Mouse (Mus musculus) forebrain, embryonic 16.5 days (tissue): ENCODE measurements around the gene Clasp2. TPM values are rescaled to one million over a fixed set of nuclear protein-coding genes. Genes with fewer than 3 reads are reported as not detected.
"Not testable (repeated sequence)": the region's sequence is repeated elsewhere in the genome, so short reads cannot be mapped to it uniquely, and the experiment has no call there.

Source experiments
- ATAC-seq: fragments of 200-750 bp; cut with Nextera tagmentation; 2 replicates; pipeline ENCODE4 v1.8.0; 2017; ENCODE audit warnings: mild to moderate bottlenecking, moderate library complexity
- H3K27ac ChIP-seq: fragments of 300-500 bp; sonication (generic); 2 replicates; pipeline ENCODE4 v1.5.1; 2014; ENCODE audit warnings: low read length, control low read depth
- H3K27me3 ChIP-seq: fragments of 300-500 bp; sonication (generic); replicated peaks from 2 replicates; pipeline ENCODE4 v1.6.1; 2014; ENCODE audit warnings: low read length; ENCODE audit not compliant: control insufficient read depth, insufficient read depth
- H3K36me3 ChIP-seq: fragments of 300-500 bp; sonication (generic); 2 replicates; pipeline ENCODE4 v1.6.1; 2014; ENCODE audit not compliant: control insufficient read depth, insufficient read depth
- H3K4me1 ChIP-seq: fragments of 300-500 bp; sonication (generic); replicated peaks from 2 replicates; pipeline ENCODE4 v1.6.1; 2014; ENCODE audit warnings: low read length; ENCODE audit not compliant: control insufficient read depth, insufficient read depth
- H3K4me2 ChIP-seq: fragments of 300-500 bp; sonication (generic); 2 replicates; pipeline ENCODE4 v1.6.1; 2014; ENCODE audit warnings: mild to moderate bottlenecking, low read length, control low read depth
- H3K4me3 ChIP-seq: fragments of 300-500 bp; sonication (generic); replicated peaks from 2 replicates; pipeline ENCODE4 v1.5.1; 2014; ENCODE audit warnings: mild to moderate bottlenecking, low read length, control low read depth
- H3K9ac ChIP-seq: fragments of 300-500 bp; sonication (generic); replicated peaks from 2 replicates; pipeline ENCODE4 v1.6.1; 2014; ENCODE audit warnings: low read depth, low read length, control low read depth
- H3K9me3 ChIP-seq: fragments of 300-500 bp; sonication (generic); 2 replicates; pipeline ENCODE4 v1.6.1; 2016; ENCODE audit warnings: low read length; ENCODE audit not compliant: control insufficient read depth
- WGBS: fragments of 180-500 bp; shearing (Covaris S2); extraction: QIAGEN DNeasy Blood & Tissue Kit; methylation state at CpG from one replicate; pipeline ENCODE4 v1.1.7; 2014; 5-methylcytosine and 5-hydroxymethylcytosine counted together
- polyA plus RNA-seq: library from polyadenylated mRNA; unstranded; fragments of >200 nt; fragmentation: Nextera tagmentation; extraction: Ambion mirVana; gene quantifications from 2 replicates; pipeline ENCODE4 v1.2.1, GENCODE M21; 2015

The Clasp2 gene
- polyA plus RNA-seq, 1 experiment from 2014 or later = 143 TPM

DNA sequence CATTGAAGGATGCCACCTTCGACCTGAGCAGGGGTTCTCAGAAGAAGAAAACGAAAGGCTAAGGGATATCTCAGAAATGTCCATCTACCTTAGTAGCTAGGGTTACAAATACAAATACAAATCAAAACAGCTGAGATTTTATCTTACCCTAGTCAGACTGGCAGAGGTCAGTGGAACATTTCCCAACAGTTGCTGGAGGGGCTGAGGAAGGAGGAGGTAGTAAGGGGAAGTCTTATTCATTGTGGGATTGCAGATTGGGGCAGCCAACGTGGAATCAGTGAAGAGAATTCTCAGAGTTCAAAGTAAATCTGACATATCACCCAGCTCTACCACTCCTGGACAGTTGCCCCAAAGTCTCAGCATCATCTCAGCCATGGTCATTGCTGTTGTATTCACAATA, 39.6 kb downstream of the Clasp2 start:
- Histone ChIP-seq H3K27ac (no peak overlapping the region), H3K4me3 (no peak overlapping the region), H3K36me3 (no peaks in the 10 kb centered on the region), H3K4me2 (no peak overlapping the region), H3K9me3 (no peaks in the 10 kb centered on the region), H3K9ac (no peak overlapping the region), H3K27me3 (no peaks in the 10 kb centered on the region), H3K4me1 (no peaks in the 10 kb centered on the region)
- WGBS = 87% methylated on average over 3 of the region's 3 CpGs
- ATAC-seq = no peak

DNA sequence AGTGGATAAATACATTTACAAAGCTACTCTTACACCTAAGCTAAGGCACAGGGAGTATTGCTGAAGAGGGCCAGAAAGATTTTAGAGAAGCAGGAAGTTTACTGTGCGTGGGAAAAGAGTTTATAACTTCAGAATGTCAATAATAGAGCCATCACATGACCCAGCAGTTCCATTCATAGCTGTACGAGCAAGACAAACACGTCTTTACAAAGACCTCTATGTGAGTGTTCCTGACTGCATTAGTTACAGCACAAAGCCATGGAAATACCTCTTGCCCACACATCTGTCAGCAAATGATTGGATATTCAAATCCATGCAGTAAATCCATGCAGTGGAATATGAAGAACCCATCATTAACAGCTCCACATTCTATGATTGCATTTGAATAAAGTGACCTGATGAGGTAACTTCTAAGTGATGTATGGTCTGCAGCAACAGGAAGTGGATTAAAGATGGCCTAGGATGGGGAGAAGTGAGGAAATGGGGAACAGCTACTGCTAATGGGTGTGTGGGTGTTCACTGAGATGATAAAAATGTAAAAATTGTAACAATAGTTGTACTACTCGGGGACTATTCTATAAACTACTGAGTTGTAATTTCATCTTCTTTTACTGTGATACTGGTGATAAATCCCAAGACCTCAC, 41.2 kb downstream of the Clasp2 start:
- Histone ChIP-seq H3K4me3 (no peak overlapping the region), H3K27ac (no peak overlapping the region), H3K9me3 (no peaks in the 10 kb centered on the region), H3K27me3 (no peaks in the 10 kb centered on the region), H3K9ac (no peak overlapping the region), H3K36me3 (no peaks in the 10 kb centered on the region), H3K4me1 (no peaks in the 10 kb centered on the region), H3K4me2 (no peak overlapping the region)
- WGBS = 27% methylated on average over 4 of the region's 4 CpGs
- ATAC-seq = no peak

DNA sequence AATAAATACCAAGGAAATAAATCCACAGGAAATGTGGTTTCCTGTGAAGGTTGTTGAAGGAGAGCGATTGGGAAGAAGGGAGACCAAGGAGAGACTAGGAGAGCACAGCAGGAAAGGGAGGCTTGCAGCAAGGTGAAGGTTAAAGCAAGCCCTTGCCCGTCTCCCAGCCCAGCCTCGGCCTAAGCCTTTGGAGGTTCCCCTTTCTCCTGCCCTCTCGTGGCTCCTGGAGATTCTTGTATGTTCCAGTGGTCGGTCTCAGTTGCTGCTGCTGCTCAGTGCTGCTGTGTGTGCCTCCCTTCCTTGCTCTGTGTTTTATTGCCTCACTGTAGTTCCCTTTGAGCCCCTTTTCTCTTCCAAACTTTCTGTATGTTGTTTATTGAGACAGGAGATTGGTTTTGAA, 42.4 kb downstream of the Clasp2 start:
- H3K4me3 ChIP-seq = no peak overlapping the region
- ATAC-seq = no peak
- no peak overlapping the region for H3K9ac ChIP-seq
- H3K27ac ChIP-seq = no peak overlapping the region
- H3K4me1 ChIP-seq = no peaks in the 10 kb centered on the region
- 79% methylated on average over 5 of the region's 5 CpGs for WGBS
- no peaks in the 10 kb centered on the region for H3K9me3 ChIP-seq
- no peaks in the 10 kb centered on the region for H3K27me3 ChIP-seq
- no peak overlapping the region for H3K4me2 ChIP-seq
- H3K36me3 ChIP-seq = no peaks in the 10 kb centered on the region

DNA sequence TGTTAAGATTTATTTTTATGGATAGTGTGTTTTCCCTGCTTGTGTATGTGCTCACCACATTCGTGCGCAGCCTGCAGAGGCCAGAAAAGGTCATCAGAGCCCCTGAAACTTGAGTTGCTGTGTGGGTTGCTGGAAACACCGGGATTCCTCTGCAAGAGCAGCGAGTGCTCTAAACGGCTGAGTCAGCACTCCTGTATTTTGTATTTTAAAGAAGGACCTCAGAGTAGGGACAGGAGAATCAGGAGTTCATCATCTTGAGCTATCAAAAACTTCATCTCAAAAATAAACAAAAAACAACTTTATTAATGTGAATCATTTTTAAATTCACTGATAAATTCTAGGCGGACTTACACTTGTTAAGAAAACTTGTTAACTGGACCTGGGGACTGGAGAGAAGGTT, 48.0 kb downstream of the Clasp2 start:
- not testable (repeated sequence) for H3K27ac ChIP-seq, H3K4me3 ChIP-seq, H3K9ac ChIP-seq, H3K27me3 ChIP-seq, H3K36me3 ChIP-seq, H3K9me3 ChIP-seq, H3K4me2 ChIP-seq, ATAC-seq
- peaks cover 10% of the 10 kb centered on the region for H3K4me1 ChIP-seq
- WGBS = 58% methylated on average over 4 of the region's 6 CpGs

DNA sequence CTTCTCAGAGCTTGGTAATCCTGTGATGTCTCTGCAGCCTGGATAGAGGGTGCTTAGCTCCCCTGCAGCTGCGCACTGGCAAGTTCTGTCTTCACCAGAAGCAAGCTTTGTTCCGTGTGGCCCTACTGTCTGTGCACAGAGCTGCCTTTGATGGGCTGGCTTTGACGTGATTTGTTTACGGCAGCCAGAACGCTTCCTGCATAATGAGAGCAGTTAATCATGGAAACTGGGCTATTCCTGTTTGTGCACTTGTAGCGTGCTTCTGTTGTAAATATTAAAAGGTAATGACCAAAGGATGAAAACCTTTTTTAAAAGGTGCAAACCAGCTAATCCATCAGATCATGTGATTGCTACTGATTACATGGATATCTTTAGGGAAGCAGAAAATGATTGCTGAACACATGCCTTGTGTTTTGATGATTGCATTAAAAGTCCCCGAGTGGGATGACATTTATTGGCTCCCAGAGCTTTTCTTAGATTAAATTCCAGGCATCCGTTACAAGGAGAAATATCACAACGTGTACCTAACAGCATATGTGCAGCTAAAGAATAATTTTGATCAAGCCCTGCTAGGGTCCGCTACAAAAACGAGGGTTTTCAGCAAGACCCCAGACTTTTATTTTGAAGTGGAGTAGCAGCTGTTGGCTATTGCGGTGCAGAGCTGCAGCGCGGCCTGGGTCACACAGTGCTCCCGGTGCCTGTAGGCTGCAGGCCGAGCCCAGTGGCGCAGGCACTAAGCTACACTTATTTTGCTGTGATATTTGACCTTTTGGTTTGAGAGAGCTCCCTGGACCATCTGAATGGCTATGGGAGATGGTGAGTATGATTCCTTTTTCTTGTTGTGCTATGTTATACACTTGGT, 51.6 kb downstream of the Clasp2 start:
- H3K9ac ChIP-seq = peak overlapping the region; percentile 80
- no peaks in the 10 kb centered on the region for H3K36me3 ChIP-seq
- H3K4me1 ChIP-seq = peaks cover 18% of the 10 kb centered on the region
- H3K4me3 ChIP-seq = peak overlapping the region; percentile 58
- under 1% methylated on average over 17 of the region's 17 CpGs for WGBS
- H3K27ac ChIP-seq = peak overlapping the region; percentile 96
- no peaks in the 10 kb centered on the region for H3K9me3 ChIP-seq
- peak overlapping the region; percentile 85 for H3K4me2 ChIP-seq
- peak; percentile 98 for ATAC-seq
- no peaks in the 10 kb centered on the region for H3K27me3 ChIP-seq

DNA sequence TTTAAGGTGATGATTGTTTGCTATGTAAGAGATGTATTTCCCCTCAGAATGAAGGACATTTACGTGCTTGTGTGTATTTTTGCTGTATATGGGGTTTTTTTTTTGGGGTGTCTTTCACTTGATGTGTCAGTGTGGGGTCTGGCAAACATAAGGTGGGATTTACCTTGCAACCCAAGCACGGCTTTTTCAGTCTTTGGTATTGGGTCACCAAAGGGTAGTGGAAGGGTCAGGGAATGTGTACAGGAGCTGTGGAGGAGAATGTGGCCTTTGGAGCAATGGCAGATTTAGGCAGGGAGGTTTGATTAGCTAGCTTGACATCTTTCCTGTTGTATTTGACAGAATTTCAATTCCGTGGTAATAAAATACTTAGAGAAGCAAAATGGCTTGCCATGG, 52.2 kb downstream of the Clasp2 start:
- no peaks in the 10 kb centered on the region for H3K27me3 ChIP-seq
- H3K4me2 ChIP-seq = peak overlapping the region; percentile 85
- peaks cover 18% of the 10 kb centered on the region for H3K4me1 ChIP-seq
- peak overlapping the region; percentile 58 for H3K4me3 ChIP-seq
- no peaks in the 10 kb centered on the region for H3K9me3 ChIP-seq
- no peaks in the 10 kb centered on the region for H3K36me3 ChIP-seq
- no peak for ATAC-seq
- H3K9ac ChIP-seq = peak overlapping the region; percentile 80
- peak overlapping the region; percentile 96 for H3K27ac ChIP-seq
- 7% methylated on average over 3 of the region's 3 CpGs for WGBS

DNA sequence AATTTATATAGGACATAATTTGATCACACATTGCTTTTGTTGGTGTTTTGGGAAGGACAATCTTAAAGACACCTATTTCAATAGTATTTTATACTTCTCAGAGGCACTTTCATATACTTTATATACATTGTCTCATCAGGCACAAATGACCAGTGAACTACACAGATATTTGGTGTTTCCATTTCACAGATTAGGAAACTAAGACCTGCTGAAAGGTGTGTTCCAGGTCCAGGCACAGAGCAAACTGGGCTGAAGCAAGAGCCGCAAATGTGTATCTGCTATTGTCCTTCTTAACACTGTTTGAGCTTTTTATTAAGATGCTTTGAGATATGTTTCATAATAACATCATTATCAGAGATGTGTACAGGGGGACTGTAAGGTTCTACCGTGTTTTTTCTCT, 52.7 kb downstream of the Clasp2 start:
- Histone ChIP-seq H3K27ac (no peak overlapping the region), H3K36me3 (no peaks in the 10 kb centered on the region), H3K27me3 (no peaks in the 10 kb centered on the region), H3K9ac (peak overlapping the region; percentile 51), H3K9me3 (no peaks in the 10 kb centered on the region), H3K4me2 (peak overlapping the region; percentile 85), H3K4me1 (peaks cover 18% of the 10 kb centered on the region), H3K4me3 (peak overlapping the region; percentile 58)
- no peak for ATAC-seq
- WGBS = 54% methylated on average over 2 of the region's 2 CpGs

DNA sequence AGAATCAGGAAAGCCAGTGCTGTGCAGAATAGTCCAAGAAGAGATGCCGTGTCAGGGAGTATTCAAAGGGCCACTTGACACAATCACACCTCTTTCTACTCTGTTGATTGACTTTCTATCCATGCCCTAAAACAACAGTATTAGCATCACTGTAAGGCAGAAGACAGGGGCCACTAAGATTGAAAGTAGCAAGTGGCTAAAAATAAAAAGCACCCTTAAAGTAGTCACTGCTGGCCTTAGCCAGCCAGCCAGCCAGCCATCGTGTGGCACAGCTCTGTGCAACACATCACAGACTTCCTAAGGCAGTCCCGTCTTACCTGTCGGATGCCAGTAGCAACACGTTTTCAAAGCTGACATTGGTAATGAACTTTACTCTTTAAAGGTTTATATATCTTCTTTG, 55.9 kb downstream of the Clasp2 start:
- WGBS = 79% methylated on average over 5 of the region's 5 CpGs
- Histone ChIP-seq H3K9me3 (no peaks in the 10 kb centered on the region), H3K4me1 (peaks cover 12% of the 10 kb centered on the region), H3K27ac (no peak overlapping the region), H3K27me3 (no peaks in the 10 kb centered on the region), H3K36me3 (no peaks in the 10 kb centered on the region), H3K4me3 (no peak overlapping the region), H3K4me2 (no peak overlapping the region), H3K9ac (no peak overlapping the region)
- no peak for ATAC-seq

DNA sequence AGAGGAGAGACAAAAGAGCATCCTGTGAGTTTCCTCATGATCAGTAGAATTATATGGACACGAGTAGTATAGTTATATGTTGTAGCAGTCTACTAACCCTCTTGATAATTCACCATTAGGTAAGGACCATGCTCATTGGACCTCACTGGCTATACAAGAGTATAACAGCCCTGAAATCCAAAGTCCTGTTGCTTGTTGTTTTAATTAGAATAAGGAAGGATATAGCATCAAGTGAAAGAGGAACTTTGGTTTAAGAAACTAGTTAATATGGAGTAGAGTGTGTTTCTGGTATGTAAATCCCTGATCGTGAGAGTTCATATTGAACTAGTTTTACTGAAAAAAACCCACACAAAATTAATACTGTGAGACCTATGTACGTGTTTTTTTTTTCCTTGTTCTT, 59.4 kb downstream of the Clasp2 start:
- WGBS = 93% methylated on average over 3 of the region's 3 CpGs
- Histone ChIP-seq H3K4me1 (peaks cover 7% of the 10 kb centered on the region), H3K4me3 (no peak overlapping the region)

More for the DNA sequence above, 59.4 kb downstream of the Clasp2 start:
- H3K27me3 ChIP-seq = no peaks in the 10 kb centered on the region
- H3K9me3 ChIP-seq = no peaks in the 10 kb centered on the region
- no peaks in the 10 kb centered on the region for H3K36me3 ChIP-seq
- no peak for ATAC-seq
- H3K9ac ChIP-seq = no peak overlapping the region
- no peak overlapping the region for H3K4me2 ChIP-seq
- no peak overlapping the region for H3K27ac ChIP-seq
